8 mouse cellular contexts compared by ENCODE assay signal in the genomic region with DNA sequence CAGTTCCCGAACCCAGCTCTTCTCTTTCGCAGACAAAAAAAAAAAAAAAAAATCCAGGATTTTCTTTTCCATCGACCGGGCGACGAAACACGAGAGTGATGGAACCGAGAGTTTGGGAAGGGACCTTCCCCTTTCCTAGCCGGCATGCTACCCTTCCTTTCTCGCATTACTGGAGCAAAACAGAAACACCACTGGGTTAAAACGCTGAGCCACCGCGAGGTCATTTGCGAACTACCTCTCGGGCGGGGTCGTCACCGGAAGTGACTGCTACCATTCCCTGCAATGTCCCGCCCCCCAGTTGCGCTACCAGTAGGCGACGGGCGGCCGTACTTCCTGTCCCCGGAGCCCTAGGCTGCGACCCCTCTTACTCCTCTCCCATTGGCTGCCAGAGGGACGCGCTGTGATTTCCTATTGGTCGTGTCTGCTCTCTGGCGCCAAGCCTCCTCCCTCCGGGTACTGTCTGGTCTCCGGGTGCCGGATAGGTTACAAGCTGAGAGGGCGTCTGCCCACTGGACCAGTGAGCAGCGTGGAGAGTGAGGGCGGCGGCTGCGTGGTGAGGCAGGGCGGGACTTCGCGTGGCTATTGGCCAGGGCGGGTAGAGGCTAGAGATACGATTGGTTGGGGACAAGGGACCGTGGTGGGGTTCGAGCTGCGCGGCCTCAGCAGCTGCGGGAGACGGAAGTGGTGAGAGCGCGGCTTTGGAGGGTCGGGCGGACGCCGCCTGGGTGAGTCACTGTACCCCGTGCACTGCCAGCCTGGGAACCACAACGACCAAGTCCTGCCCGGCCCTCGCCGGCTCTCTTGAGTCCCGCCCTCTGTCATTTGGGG. TPM values are rescaled to one million over a fixed set of nuclear protein-coding genes. Genes with fewer than 3 reads are reported as not detected.
DNase-seq lines count a peak whose midpoint lies in the region; ATAC-seq and TF ChIP-seq lines count a peak whose summit lies in the region.

A gene (plus strand): TSS at position 637 of the 828 bp plus-strand sequence.

- peaks cover 12% of the 10 kb centered on the region for H3K36me3 ChIP-seq in heart, embryonic 10.5 days
- peaks cover 14% of the 10 kb centered on the region for H3K36me3 ChIP-seq in kidney, embryonic 15.5 days
- H3K36me3 ChIP-seq in liver, adult 2 months (ENCODE audit: control insufficient read depth, insufficient read depth, low read length), result no peaks in the 10 kb centered on the region
- H3K36me3 ChIP-seq in myocyte (ENCODE audit: control insufficient read depth, insufficient read depth), result no peaks in the 10 kb centered on the region
- no peaks in the 10 kb centered on the region; the same call in 1 of the 2 replicates for H3K36me3 ChIP-seq in splenic B cell, adult 2 months (ENCODE audit: control insufficient read depth, insufficient read depth, low read length, poor library complexity, severe bottlenecking)

- TF ChIP-seq POLR2A in liver, adult 2 months (IDR thresholded peaks at IDR 0.05; ENCODE audit: extremely low read depth, insufficient read depth, low read length), result peak; percentile 84
- peak; percentile 82 for TF ChIP-seq POLR2A in myocyte (IDR thresholded peaks at IDR 0.05; ENCODE audit: insufficient read length, low read depth)

- H3K27ac ChIP-seq in heart, embryonic 10.5 days, result peak within 1 kb of the TSS; percentile 92
- peak within 1 kb of the TSS; percentile 98 for H3K27ac ChIP-seq in kidney, embryonic 15.5 days
- peak within 1 kb of the TSS; percentile 97 for H3K27ac ChIP-seq in liver, adult 2 months (replicated peaks; ENCODE audit: insufficient read depth, low read depth, low read length)

- peaks cover 61% of the 10 kb centered on the region for H3K4me1 ChIP-seq in heart, embryonic 10.5 days
- H3K4me1 ChIP-seq in kidney, embryonic 15.5 days, result peaks cover 60% of the 10 kb centered on the region
- H3K4me1 ChIP-seq in liver, adult 2 months (ENCODE audit: control insufficient read depth, insufficient read depth, low read length), result peaks cover 23% of the 10 kb centered on the region

- under 1% methylated on average over 61 of the region's 61 CpGs for WGBS in heart, embryonic 10.5 days
- under 1% methylated on average over 61 of the region's 61 CpGs for WGBS in kidney, embryonic 15.5 days
- WGBS in liver, adult 2 months, result under 1% methylated on average over 61 of the region's 61 CpGs

- peak within 1 kb of the TSS; percentile 85 for H3K4me2 ChIP-seq in kidney, embryonic 15.5 days
- peak within 1 kb of the TSS; percentile 93 for H3K4me2 ChIP-seq in myocyte (ENCODE audit: low read depth)

- peak; percentile 87 for ATAC-seq in erythroblast, adult 5-6 weeks (replicated peaks; ENCODE audit: low FRiP score, poor library complexity, severe bottlenecking)
- peak; percentile 98 for ATAC-seq in kidney, embryonic 15.5 days (replicated peaks; ENCODE audit: low FRiP score)

- peak within 1 kb of the TSS; percentile 87 for H3K9ac ChIP-seq in kidney, embryonic 15.5 days
- H3K9ac ChIP-seq in liver, adult 2 months (ENCODE audit: low read depth, low read length), result peak within 1 kb of the TSS; percentile 93

- peak within 1 kb of the TSS; percentile 57 for H3ac ChIP-seq in myocyte (ENCODE audit: control insufficient read depth, insufficient read length)

- peak within 1 kb of the TSS; percentile 67 for H3K4me3 ChIP-seq in heart, embryonic 10.5 days
- H3K4me3 ChIP-seq in kidney, embryonic 15.5 days (replicated peaks), result peak within 1 kb of the TSS; percentile 78
- H3K4me3 ChIP-seq in liver, adult 2 months (ENCODE audit: insufficient read depth, low read depth, low read length), result peak within 1 kb of the TSS; percentile 77
- peak within 1 kb of the TSS; percentile 97 for H3K4me3 ChIP-seq in myocyte

- peaks cover 12% of the 10 kb centered on the region; the same call in 1 of the 2 replicates for H3K79me2 ChIP-seq in liver, adult 2 months (ENCODE audit: control insufficient read depth, insufficient read depth, low read length)
- H3K79me2 ChIP-seq in myocyte (ENCODE audit: control insufficient read depth, insufficient read depth), result peaks cover 16% of the 10 kb centered on the region

- DNase-seq in B cell, adult 2 months, result peak; percentile 97 to 99
- DNase-seq in brain, adult 2 months (ENCODE audit: low read depth, low spot score), result peak; percentile 100
- peak; percentile 100 for DNase-seq in heart, embryonic 10.5 days (ENCODE audit: low spot score)
- DNase-seq in liver, adult 2 months (ENCODE audit: extremely low read depth, low read depth, low spot score), result peak; percentile 97
- peak; percentile 99 for DNase-seq in splenic B cell, adult 2 months (ENCODE audit: low read depth, low spot score)

- no peaks in the 10 kb centered on the region for H3K27me3 ChIP-seq in heart, embryonic 10.5 days (ENCODE audit: insufficient read depth, poor library complexity, severe bottlenecking)
- H3K27me3 ChIP-seq in kidney, embryonic 15.5 days, result no peaks in the 10 kb centered on the region
- no peaks in the 10 kb centered on the region for H3K27me3 ChIP-seq in liver, adult 2 months (ENCODE audit: control insufficient read depth, insufficient read depth, low read length)
- H3K27me3 ChIP-seq in myocyte (ENCODE audit: control insufficient read depth, insufficient read depth, insufficient read length), result no peaks in the 10 kb centered on the region
- H3K27me3 ChIP-seq in splenic B cell, adult 2 months (ENCODE audit: control insufficient read depth, insufficient read depth, low read length, poor library complexity, severe bottlenecking), result no peaks in the 10 kb centered on the region

- no peaks in the 10 kb centered on the region for H3K9me3 ChIP-seq in heart, embryonic 10.5 days
- no peaks in the 10 kb centered on the region for H3K9me3 ChIP-seq in kidney, embryonic 15.5 days (replicated peaks)

- no peak for TF ChIP-seq CTCF in liver, adult 2 months (IDR thresholded peaks at IDR 0.05; ENCODE audit: low read depth, low read length)

TF ChIP-seq in myocyte, 11 proteins besides CTCF, POLR2A, EP300 and RAD21:
- no peak for TF ChIP-seq USF1 (IDR thresholded peaks at IDR 0.05; ENCODE audit: low read depth)
- peak; percentile 33 to 90 (median 81) for TF ChIP-seq MYOG (IDR thresholded peaks at IDR 0.05; ENCODE audit: control insufficient read depth in 1 of 3, insufficient read depth in 1 of 3, insufficient read length in 2 of 3, low read depth in 2 of 3)
- TF ChIP-seq SRF (IDR thresholded peaks at IDR 0.05; ENCODE audit: control insufficient read depth, insufficient read length, low read depth), result no peak
- TF ChIP-seq REST (IDR thresholded peaks at IDR 0.05; ENCODE audit: insufficient read depth, insufficient read length), result no peak
- TF ChIP-seq E2F4 (IDR thresholded peaks at IDR 0.05; ENCODE audit: insufficient read depth), result peak; percentile 4
- peak; percentile 86 for TF ChIP-seq POLR2AphosphoS2 (IDR thresholded peaks at IDR 0.05; ENCODE audit: insufficient read length, low read depth)
- TF ChIP-seq MYOD1 (IDR thresholded peaks at IDR 0.05; ENCODE audit: control insufficient read depth in 1 of 3, insufficient read length in 2 of 3, low read depth in 2 of 3), result peak in 2 of 3 experiments; percentile 81 to 88
- peak; percentile 62 for TF ChIP-seq TCF3 (IDR thresholded peaks at IDR 0.05; ENCODE audit: insufficient read length, low read depth)

RNA-seq across cellular contexts. Expression of the gene that starts here (rescaled TPM):
- 4.0 and 4.2 TPM in 2 replicates for total RNA-seq in erythroblast, adult 5-6 weeks (2015; ENCODE audit: low replicate concordance)
- total RNA-seq in erythroblast, adult 5-6 weeks (2017; ENCODE audit: low replicate concordance), result 4.9 and 6.4 TPM in 2 replicates
- 29.7 and 38.1 TPM in 2 replicates for polyA plus RNA-seq in heart, embryonic 10.5 days (2016; fragmentation: Nextera tagmentation; extraction: Ambion mirVana)
- 38.5 and 39.4 TPM in 2 replicates for polyA plus RNA-seq in kidney, embryonic 15.5 days (2015; fragmentation: Nextera tagmentation; extraction: Ambion mirVana)
- 13.4 and 18.6 TPM in 2 replicates for total RNA-seq in liver, adult 2 months (2014; rRNA removed)
- 18.1 and 22.9 TPM in 2 replicates for polyA plus RNA-seq in liver, adult 2 months (2012; rRNA removed)
- 10.6 TPM for polyA plus RNA-seq in myocyte (2012; fragmentation: generic; extraction: Trizol)

Comparison
In these comparisons a context has a peak if more than half of its experiments do, and no peak if none do; other contexts are left out.
1. Peak in every context shown above with its lines: DNase-seq, ATAC-seq, H3K4me3 ChIP-seq and H3K27ac ChIP-seq.